Mouse (Mus musculus) lung, embryonic 14.5 days (tissue): Measurements from ENCODE around the gene Gja8. TPM values are rescaled to one million over a fixed set of nuclear protein-coding genes. Genes with fewer than 3 reads are reported as not detected.

ENCODE experiments used
- ATAC-seq: fragments of 200-750 bp; cut with Nextera tagmentation; 2 replicates; pipeline ENCODE4 v1.8.0; 2017; ENCODE audit warnings: mild to moderate bottlenecking, moderate TSS enrichment, moderate library complexity; ENCODE audit not compliant: insufficient read depth
- DNase-seq: peaks from one replicate; pipeline ENCODE4 v3.0.0-alpha.2; 2015
- H3K27ac ChIP-seq: fragments of 300-500 bp; sonication (generic); 2 replicates; pipeline ENCODE4 v1.5.1; 2014; ENCODE audit warnings: low read depth, mild to moderate bottlenecking, moderate library complexity
- H3K27me3 ChIP-seq: fragments of 300-500 bp; sonication (generic); 2 replicates; pipeline ENCODE4 v1.6.1; 2014; ENCODE audit warnings: low read length, control low read depth; ENCODE audit not compliant: insufficient read depth
- H3K36me3 ChIP-seq: fragments of 300-500 bp; sonication (generic); 2 replicates; pipeline ENCODE4 v1.6.1; 2014; ENCODE audit warnings: control low read depth; ENCODE audit not compliant: insufficient read depth
- H3K4me1 ChIP-seq: fragments of 300-500 bp; sonication (generic); 2 replicates; pipeline ENCODE4 v1.6.1; 2014; ENCODE audit warnings: antibody characterized with exemption, control low read depth; ENCODE audit not compliant: insufficient read depth
- H3K4me2 ChIP-seq: fragments of 300-500 bp; sonication (generic); 2 replicates; pipeline ENCODE4 v1.6.1; 2014; ENCODE audit warnings: mild to moderate bottlenecking
- H3K4me3 ChIP-seq: fragments of 300-500 bp; sonication (generic); 2 replicates; pipeline ENCODE4 v1.5.1; 2014; ENCODE audit warnings: low read depth, low read length
- H3K9ac ChIP-seq: fragments of 300-500 bp; sonication (generic); 2 replicates; pipeline ENCODE4 v1.6.1; 2014
- H3K9me3 ChIP-seq: fragments of 300-500 bp; sonication (generic); 2 replicates; pipeline ENCODE4 v1.6.1; 2016; ENCODE audit warnings: low read depth, low read length, control low read depth
- CTCF ChIP-seq: IDR thresholded peaks from 2 replicates; pipeline ENCODE4 v1.5.1; 2016; ENCODE audit warnings: antibody characterized with exemption, low read depth
- WGBS: fragments of 180-500 bp; shearing (Covaris S2); extraction: QIAGEN DNeasy Blood & Tissue Kit; methylation state at CpG from one replicate; pipeline ENCODE4 v1.1.7; 2014; 5-methylcytosine and 5-hydroxymethylcytosine counted together
- polyA plus RNA-seq: library from polyadenylated mRNA; unstranded; fragments of >200 nt; fragmentation: Nextera tagmentation; extraction: Ambion mirVana; gene quantifications from 2 replicates; pipeline ENCODE4 v1.2.1, GENCODE M21; 2014

Gene Gja8
- polyA plus RNA-seq, 1 experiment from 2014 or later, result not detected

DNA sequence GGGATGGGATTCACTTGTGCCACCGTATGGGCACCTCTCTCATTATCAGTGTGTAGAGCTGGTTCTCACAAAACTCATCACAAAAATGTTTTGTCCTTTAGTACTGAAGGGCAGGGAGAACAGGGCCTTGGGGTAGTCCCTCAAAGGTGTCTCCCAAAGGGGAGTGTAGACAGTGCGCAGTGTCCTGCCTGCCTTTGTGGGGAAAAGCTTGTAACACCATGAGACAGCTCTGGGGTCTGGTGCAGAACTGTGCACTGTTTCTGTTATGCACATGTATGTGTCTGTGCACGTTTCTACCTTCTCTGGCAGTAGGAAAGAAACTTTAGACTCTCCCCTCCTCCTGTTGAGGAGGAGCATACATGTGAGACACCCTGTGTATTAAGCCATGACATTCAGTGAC is 58.0 kb downstream of the Gja8 start:
- H3K36me3 ChIP-seq, result peaks cover 42% of the 10 kb centered on the region

More for the DNA sequence above, 58.0 kb downstream of the Gja8 start:
- H3K4me3 ChIP-seq, result no peak overlapping the region
- no peak overlapping the region for H3K9ac ChIP-seq
- no peaks in the 10 kb centered on the region for H3K4me1 ChIP-seq
- no peaks in the 10 kb centered on the region for H3K27me3 ChIP-seq
- ATAC-seq (no peak), DNase-seq (no peak)
- no peaks in the 10 kb centered on the region for H3K9me3 ChIP-seq
- 87% methylated on average over 3 of the region's 3 CpGs for WGBS
- no peak overlapping the region for H3K4me2 ChIP-seq
- no peak overlapping the region for H3K27ac ChIP-seq
- no peak for TF ChIP-seq CTCF

Other genes with a start within 250 kb of the Gja8 start
- 44.0 and 49.1 TPM in 2 replicates for gene Pias3, start 229.6 kb downstream of the Gja8 start, polyA plus RNA-seq
- gene Nudt17, start 217.5 kb downstream of the Gja8 start, polyA plus RNA-seq, result 7.1 and 8.2 TPM in 2 replicates
- gene Polr3c, start 198.4 kb downstream of the Gja8 start, polyA plus RNA-seq, result 33.7 and 34.2 TPM in 2 replicates
- gene Rnf115, start 198.4 kb downstream of the Gja8 start, polyA plus RNA-seq, result 53.7 and 54.2 TPM in 2 replicates
- 0.08 TPM in 1 of 2 replicates, not detected in the other for gene Pdzk1, start 96.7 kb downstream of the Gja8 start, polyA plus RNA-seq
- 0.07 and 0.09 TPM in 2 replicates for gene Cd160, start 96.7 kb downstream of the Gja8 start, polyA plus RNA-seq
- 6.3 and 6.4 TPM in 2 replicates for gene Gja5, start 21.3 kb downstream of the Gja8 start, polyA plus RNA-seq
- gene Gpr89, start 20.7 kb downstream of the Gja8 start, polyA plus RNA-seq, result 35.4 and 43.6 TPM in 2 replicates
- gene Acp6, start 232.8 kb upstream of the Gja8 start, polyA plus RNA-seq, result 37.6 and 44.0 TPM in 2 replicates